In genomic region chr2:77777781-77778180, GRCm38 (mm10) we compare ENCODE assay signal across 12 mouse cellular contexts. TPM values are rescaled to one million over a fixed set of nuclear protein-coding genes. Genes with fewer than 3 reads are reported as not detected.
DNase-seq lines count a peak whose midpoint lies in the region; ATAC-seq and TF ChIP-seq lines count a peak whose summit lies in the region.
"Had no signal": no experiment of that assay in that cellular context is flagged by ENCODE, and none has a peak within 500 bp of the region (broad histone marks: within the 10 kb centered on the region; RNA-seq: fewer than 3 reads in every experiment).

No protein-coding gene starts in this region.

- H3K27me3 ChIP-seq in Patski = peaks cover 9% of the 10 kb centered on the region
- no peaks in the 10 kb centered on the region for H3K27me3 ChIP-seq in intestine, embryonic 15.5 days (replicated peaks)
- H3K27me3 ChIP-seq: limb, embryonic 15.5 days had no signal

- ATAC-seq in Patski = peak; percentile 39
- ATAC-seq in intestine, embryonic 15.5 days = no peak

- no peaks in the 10 kb centered on the region for H3K4me1 ChIP-seq in intestine, embryonic 15.5 days (replicated peaks)

- POLR2A ChIA-PET in Patski (lab: Charles Lee) = no interaction called here

- no peak overlapping the region for H3K4me2 ChIP-seq in intestine, embryonic 15.5 days (replicated peaks)
- H3K4me2 ChIP-seq: limb, embryonic 15.5 days had no signal

- CTCF ChIA-PET in Patski (lab: Charles Lee) = no interaction called here

- 29% methylated on average over 6 of the region's 6 CpGs for WGBS in intestine, embryonic 15.5 days

- peak; percentile 54 for DNase-seq in embryo, embryonic 10 days (ENCODE audit: low spot score)
- no peak for DNase-seq in embryo, embryonic 9.5 days (ENCODE audit: extremely low spot score)
- DNase-seq in Patski (ENCODE audit: low read depth, low spot score) = no peak
- DNase-seq in kidney, adult 11 months = peak; percentile 42
- DNase-seq in mesoderm, embryonic 11.5 days (ENCODE audit: low read depth, low spot score) = peak; percentile 60
- DNase-seq in thymus, adult 18-20 months = no peak
- no peak for DNase-seq in thymus, postnatal 0 days (ENCODE audit: low spot score)
- DNase-seq: lung, postnatal 4 days; spleen, adult 18-20 months had no signal

- TF ChIP-seq CTCF in Patski (IDR thresholded peaks at IDR 0.05) = no peak

- no peaks in the 10 kb centered on the region for H3K36me3 ChIP-seq in intestine, embryonic 15.5 days
- H3K36me3 ChIP-seq: hindbrain, embryonic 10.5 days; limb, embryonic 15.5 days had no signal

- H3K27ac ChIP-seq in intestine, embryonic 15.5 days = no peak overlapping the region
- H3K27ac ChIP-seq: hindbrain, embryonic 10.5 days; limb, embryonic 15.5 days had no signal

- H3K4me3 ChIP-seq in intestine, embryonic 15.5 days (replicated peaks) = no peak overlapping the region
- H3K4me3 ChIP-seq: hindbrain, embryonic 10.5 days; limb, embryonic 15.5 days had no signal

- no peak overlapping the region for H3K9ac ChIP-seq in intestine, embryonic 15.5 days
- H3K9ac ChIP-seq: limb, embryonic 15.5 days had no signal

- no peaks in the 10 kb centered on the region for H3K9me3 ChIP-seq in intestine, embryonic 15.5 days
- H3K9me3 ChIP-seq: hindbrain, embryonic 10.5 days; limb, embryonic 15.5 days had no signal

- in situ Hi-C loops in Patski (cut with MboI; ENCODE audit: low pct_unique_long_range_greater_than_20kb) = no loop called here

RNA-seq across cellular contexts. Expression of gene Zfp385b, which starts 41.7 kb away (rescaled TPM):
- polyA plus RNA-seq in Patski (2021) = 0.74 TPM
- polyA plus RNA-seq in thymus, postnatal 0 days (2015; fragmentation: Nextera tagmentation; extraction: Ambion mirVana) = 2.2 and 3.1 TPM in 2 replicates
- polyA plus RNA-seq in intestine, embryonic 15.5 days (2015; fragmentation: Nextera tagmentation; extraction: Ambion mirVana) = 7.2 and 7.5 TPM in 2 replicates

Comparison
In these comparisons a context has a peak if more than half of its experiments do, and no peak if none do; other contexts are left out.
1. DNase-seq: peak in embryo, embryonic 10 days (single experiment), kidney, adult 11 months (single experiment) and mesoderm, embryonic 11.5 days (single experiment); none in embryo, embryonic 9.5 days (single experiment), Patski (single experiment), thymus, adult 18-20 months (0 of 2) and thymus, postnatal 0 days (single experiment).